Mouse (Mus musculus) lung, postnatal 10 days (tissue): ENCODE results near the gene Raet1e.
A peak's percentile ranks its signal among the peaks of the same experiment; 100 is the strongest.
"Not testable (repeated sequence)": the region's sequence is repeated elsewhere in the genome, so short reads cannot be mapped to it uniquely, and the experiment has no call there.

Source experiments
- DNase-seq: peaks from one replicate; pipeline ENCODE4 v3.0.0; 2021

Gene Raet1e

GRCm38 (mm10) chr10:22362466-22362865 is 204.1 kb downstream of the Raet1e start:
- DNase-seq = not testable (repeated sequence)

- not testable (repeated sequence) for DNase-seq
Measured at GRCm38 (mm10) chr10:22364915-22365314, 206.5 kb downstream of the Raet1e start.

GRCm38 (mm10) chr10:22381226-22381625 is 222.9 kb downstream of the Raet1e start:
- DNase-seq = not testable (repeated sequence)

GRCm38 (mm10) chr10:22390146-22390545 is 231.8 kb downstream of the Raet1e start:
- DNase-seq = not testable (repeated sequence)

- DNase-seq = not testable (repeated sequence)
Measured at GRCm38 (mm10) chr10:22391616-22392015, 233.2 kb downstream of the Raet1e start.

- not testable (repeated sequence) for DNase-seq
Measured at GRCm38 (mm10) chr10:22393028-22393824, 234.9 kb downstream of the Raet1e start.

- DNase-seq = not testable (repeated sequence)
Measured at GRCm38 (mm10) chr10:22396680-22397079, 238.3 kb downstream of the Raet1e start.

- peak; percentile 67 for DNase-seq
Measured at GRCm38 (mm10) chr10:22402225-22402917, 244.0 kb downstream of the Raet1e start.

- peak; percentile 44 for DNase-seq
Measured at GRCm38 (mm10) chr10:22413702-22414494, 255.5 kb downstream of the Raet1e start.
